Mouse (Mus musculus): ENCODE results near the gene Fibin. TPM values are rescaled to one million over a fixed set of nuclear protein-coding genes. Genes with fewer than 3 reads are reported as not detected.

Gene Fibin
- polyA plus RNA-seq (2016; fragmentation: Nextera tagmentation; extraction: Ambion mirVana): 1.1 and 3.5 TPM in 2 replicates

DNA sequence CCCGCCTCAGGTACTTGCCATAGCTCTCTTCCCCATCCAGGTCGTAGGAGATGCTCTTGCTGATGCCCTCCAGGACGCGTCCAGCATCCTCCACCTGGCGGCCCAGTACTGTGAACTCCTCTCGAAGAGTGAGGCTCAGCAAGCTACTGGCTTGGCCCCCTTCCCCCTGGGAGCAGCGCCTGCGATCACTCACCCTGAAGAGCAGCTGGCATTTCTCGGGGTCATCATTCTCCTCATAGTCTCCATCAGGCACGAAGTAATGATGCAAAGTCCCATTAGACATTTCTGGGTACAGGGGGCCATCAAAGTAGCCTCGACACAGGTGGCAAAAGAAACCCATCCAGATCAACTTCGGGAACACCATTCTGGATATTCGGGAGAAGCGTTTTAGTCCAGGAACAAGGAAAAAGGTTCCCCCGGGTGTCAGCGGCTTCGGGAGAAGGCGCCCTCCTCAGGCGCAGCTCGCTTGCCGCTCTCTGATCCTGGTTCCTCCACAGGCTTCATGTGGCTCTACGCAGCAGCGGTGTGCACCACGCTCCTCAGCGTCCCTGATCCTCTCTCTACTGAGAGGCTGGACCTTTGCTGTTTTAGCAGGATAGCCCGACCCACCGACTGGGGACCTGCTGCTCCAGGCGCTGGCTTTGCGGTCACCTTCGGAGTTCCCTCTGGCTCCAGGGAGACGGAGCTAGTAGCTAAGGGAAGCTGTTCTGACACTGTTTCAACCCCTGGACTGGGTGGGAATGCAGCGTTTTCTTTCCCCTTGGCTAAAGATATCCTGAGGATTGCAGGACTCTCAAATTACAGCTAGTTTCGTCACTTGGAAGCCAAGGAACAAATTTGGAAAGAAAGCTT is at the start of gene Fibin:
Fibin (minus strand) TSS at position 752 of the 852 bp plus-strand sequence.
- Histone ChIP-seq H3K27me3 (ENCODE audit: insufficient read depth, poor library complexity, severe bottlenecking) (peaks cover 8% of the 10 kb centered on the region), H3K4me1 (0 out of 2 replicates have a peak, but pooled peaks cover 4% of the 10 kb centered on the region), H3K4me3 (peak within 1 kb of the TSS; percentile 63), H3K27ac (peak within 1 kb of the TSS; percentile 79), H3K36me3 (no peaks in the 10 kb centered on the region), H3K9me3 (no peaks in the 10 kb centered on the region)
- 2% methylated on average over 33 of the region's 33 CpGs for WGBS
- peak; percentile 80 for DNase-seq (ENCODE audit: low spot score)

DNA sequence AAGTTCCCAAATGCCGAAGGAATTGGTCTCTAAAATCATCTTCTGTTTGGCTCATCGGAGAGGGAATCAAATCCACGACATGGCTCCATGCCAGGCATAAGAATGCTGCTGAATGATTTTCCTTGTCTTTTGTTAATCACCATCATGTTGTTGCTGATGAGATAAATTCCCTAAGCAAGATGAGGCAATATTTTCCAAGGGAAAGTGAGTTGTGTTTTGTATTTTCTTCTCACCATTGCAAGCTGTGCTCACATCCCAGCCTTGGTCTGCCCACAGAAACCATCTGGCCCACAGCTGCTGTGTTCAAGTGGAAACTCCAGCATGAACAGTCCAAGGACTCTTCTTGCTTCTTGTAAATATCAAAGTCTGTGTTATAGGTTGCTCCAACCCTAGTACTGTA is 48.4 kb upstream of the Fibin start:
- no peaks in the 10 kb centered on the region for H3K4me1 ChIP-seq
- 84% methylated on average over 3 of the region's 3 CpGs for WGBS
- H3K36me3 ChIP-seq: no peaks in the 10 kb centered on the region
- no peak overlapping the region for H3K27ac ChIP-seq
- no peak overlapping the region for H3K4me3 ChIP-seq
- H3K9me3 ChIP-seq: no peaks in the 10 kb centered on the region
- no peaks in the 10 kb centered on the region for H3K27me3 ChIP-seq (ENCODE audit: insufficient read depth, poor library complexity, severe bottlenecking)
- DNase-seq (ENCODE audit: low spot score): no peak

- no peak for DNase-seq (ENCODE audit: low spot score)
- Histone ChIP-seq H3K27ac (no peak overlapping the region), H3K36me3 (no peaks in the 10 kb centered on the region), H3K4me1 (no peaks in the 10 kb centered on the region), H3K9me3 (no peaks in the 10 kb centered on the region), H3K27me3 (ENCODE audit: insufficient read depth, poor library complexity, severe bottlenecking) (no peaks in the 10 kb centered on the region), H3K4me3 (no peak overlapping the region)
These were observed 45.8 kb upstream of the Fibin start for GRCm38 (mm10) chr2:110408757-110409156.

GRCm38 (mm10) chr2:110392714-110393336 is 29.8 kb upstream of the Fibin start:
- no peak overlapping the region for H3K27ac ChIP-seq
- 73% methylated on average over 4 of the region's 4 CpGs for WGBS
- H3K36me3 ChIP-seq: no peaks in the 10 kb centered on the region
- H3K4me3 ChIP-seq: no peak overlapping the region
- H3K4me1 ChIP-seq: no peaks in the 10 kb centered on the region
- H3K9me3 ChIP-seq: no peaks in the 10 kb centered on the region
- no peaks in the 10 kb centered on the region for H3K27me3 ChIP-seq (ENCODE audit: insufficient read depth, poor library complexity, severe bottlenecking)
- no peak for DNase-seq (ENCODE audit: low spot score)

GRCm38 (mm10) chr2:110390736-110391409 is 27.9 kb upstream of the Fibin start:
- Histone ChIP-seq H3K9me3 (no peaks in the 10 kb centered on the region), H3K36me3 (no peaks in the 10 kb centered on the region), H3K4me1 (no peaks in the 10 kb centered on the region), H3K27me3 (ENCODE audit: insufficient read depth, poor library complexity, severe bottlenecking) (no peaks in the 10 kb centered on the region), H3K4me3 (no peak overlapping the region), H3K27ac (no peak overlapping the region)
- DNase-seq (ENCODE audit: low spot score): no peak
- 73% methylated on average over 5 of the region's 5 CpGs for WGBS

- no peaks in the 10 kb centered on the region for H3K4me1 ChIP-seq
- 77% methylated on average over 2 of the region's 2 CpGs for WGBS
- no peak overlapping the region for H3K4me3 ChIP-seq
- no peaks in the 10 kb centered on the region for H3K27me3 ChIP-seq (ENCODE audit: insufficient read depth, poor library complexity, severe bottlenecking)
- H3K9me3 ChIP-seq: no peaks in the 10 kb centered on the region
- no peak for DNase-seq (ENCODE audit: low spot score)
- H3K27ac ChIP-seq: no peak overlapping the region
- no peaks in the 10 kb centered on the region for H3K36me3 ChIP-seq
These were observed 16.8 kb upstream of the Fibin start for GRCm38 (mm10) chr2:110379811-110380210.

DNA sequence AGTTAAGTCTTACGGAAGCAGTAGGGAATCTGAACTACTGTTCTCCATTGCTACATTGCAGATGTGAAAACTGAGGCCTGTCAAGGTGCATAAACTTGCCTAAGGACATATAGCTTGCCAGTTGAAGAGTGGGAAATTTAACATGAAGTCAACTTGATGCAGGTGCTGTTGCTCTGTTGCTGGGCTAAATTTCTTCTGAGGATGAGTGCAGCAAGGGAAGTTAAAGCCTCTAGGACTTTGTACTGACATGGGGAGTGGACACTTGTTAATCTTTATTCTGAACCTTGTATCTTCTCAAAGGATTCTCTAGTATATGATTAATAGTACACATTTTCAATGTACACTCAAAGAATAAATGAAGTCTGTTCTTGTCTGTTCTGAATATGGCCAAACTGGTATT is 13.7 kb upstream of the Fibin start:
- Histone ChIP-seq H3K27me3 (ENCODE audit: insufficient read depth, poor library complexity, severe bottlenecking) (no peaks in the 10 kb centered on the region), H3K36me3 (no peaks in the 10 kb centered on the region), H3K9me3 (no peaks in the 10 kb centered on the region), H3K27ac (no peak overlapping the region), H3K4me1 (no peaks in the 10 kb centered on the region), H3K4me3 (no peak overlapping the region)
- 84% methylated on average over 1 of the region's 1 CpGs for WGBS
- no peak for DNase-seq (ENCODE audit: low spot score)

DNA sequence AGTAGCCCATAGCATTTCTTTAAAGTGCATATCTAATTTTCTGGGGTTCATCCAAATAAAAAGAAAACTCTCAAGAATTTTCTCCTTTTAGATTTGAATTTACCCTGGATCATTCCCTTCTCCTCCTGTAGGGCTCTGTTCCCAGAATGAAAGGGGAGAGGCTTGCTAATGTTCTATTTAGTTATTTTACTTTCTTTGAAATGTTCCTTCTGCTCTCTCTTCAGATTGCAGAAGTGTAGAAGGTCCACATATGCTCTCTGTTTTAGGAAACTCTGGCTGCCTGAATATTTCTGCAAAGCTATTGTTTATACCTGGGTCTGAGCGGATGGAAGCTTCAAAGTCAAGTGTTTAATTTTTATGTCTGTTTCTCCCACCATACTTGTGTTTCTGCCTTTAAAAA is 12.5 kb upstream of the Fibin start:
- DNase-seq (ENCODE audit: low spot score): no peak
- Histone ChIP-seq H3K27me3 (ENCODE audit: insufficient read depth, poor library complexity, severe bottlenecking) (no peaks in the 10 kb centered on the region), H3K27ac (no peak overlapping the region), H3K4me1 (no peaks in the 10 kb centered on the region), H3K9me3 (no peaks in the 10 kb centered on the region), H3K36me3 (no peaks in the 10 kb centered on the region), H3K4me3 (no peak overlapping the region)
- WGBS: 95% methylated on average over 1 of the region's 1 CpGs

- Histone ChIP-seq H3K27me3 (ENCODE audit: insufficient read depth, poor library complexity, severe bottlenecking) (no peaks in the 10 kb centered on the region), H3K27ac (no peak overlapping the region), H3K9me3 (no peaks in the 10 kb centered on the region), H3K4me3 (no peak overlapping the region), H3K4me1 (no peaks in the 10 kb centered on the region), H3K36me3 (no peaks in the 10 kb centered on the region)
- no peak for DNase-seq (ENCODE audit: low spot score)
- 58% methylated on average over 2 of the region's 2 CpGs for WGBS
These were observed 10.2 kb upstream of the Fibin start for GRCm38 (mm10) chr2:110373186-110373585.

- no peak overlapping the region for H3K27ac ChIP-seq
- 0 out of 2 replicates have a peak, but pooled peaks cover under 1% of the 10 kb centered on the region for H3K4me1 ChIP-seq
- 59% methylated on average over 1 of the region's 1 CpGs for WGBS
- peaks cover 3% of the 10 kb centered on the region; the same call in 1 of the 2 replicates for H3K27me3 ChIP-seq (ENCODE audit: insufficient read depth, poor library complexity, severe bottlenecking)
- no peak overlapping the region for H3K4me3 ChIP-seq
- no peaks in the 10 kb centered on the region for H3K9me3 ChIP-seq
- no peak for DNase-seq (ENCODE audit: low spot score)
- H3K36me3 ChIP-seq: no peaks in the 10 kb centered on the region
These were observed 4.5 kb upstream of the Fibin start for GRCm38 (mm10) chr2:110367382-110367887.

GRCm38 (mm10) chr2:110365401-110365800 is 2.4 kb upstream of the Fibin start:
- Histone ChIP-seq H3K27ac (no peak overlapping the region), H3K27me3 (ENCODE audit: insufficient read depth, poor library complexity, severe bottlenecking) (peaks cover 8% of the 10 kb centered on the region), H3K4me3 (no peak overlapping the region), H3K36me3 (no peaks in the 10 kb centered on the region), H3K9me3 (no peaks in the 10 kb centered on the region), H3K4me1 (0 out of 2 replicates have a peak, but pooled peaks cover 4% of the 10 kb centered on the region)
- DNase-seq (ENCODE audit: low spot score): no peak

DNA sequence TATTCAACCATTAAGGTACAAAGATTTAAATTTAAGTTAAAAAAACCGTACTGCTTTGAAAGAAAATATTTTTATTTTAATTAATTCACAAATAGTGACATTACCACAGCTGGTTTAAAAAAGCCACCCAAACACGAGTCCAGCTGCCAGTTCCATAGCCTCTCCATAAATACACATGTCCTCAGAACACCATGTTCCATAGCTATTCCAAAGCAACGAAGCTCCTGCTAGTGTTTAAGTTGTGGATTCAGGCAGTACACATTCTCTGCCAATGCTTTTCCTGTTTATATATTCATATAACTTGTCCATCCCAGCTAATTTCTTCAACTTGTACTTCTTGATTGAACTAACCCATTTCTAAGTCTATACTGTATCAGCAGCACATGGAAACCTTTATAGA is 872 bp upstream of the Fibin start:
- no peak overlapping the region for H3K27ac ChIP-seq
- no peaks in the 10 kb centered on the region for H3K9me3 ChIP-seq
- no peak for DNase-seq (ENCODE audit: low spot score)
- no peaks in the 10 kb centered on the region for H3K36me3 ChIP-seq
- 0 out of 2 replicates have a peak, but pooled peaks cover 4% of the 10 kb centered on the region for H3K4me1 ChIP-seq
- H3K4me3 ChIP-seq: no peak overlapping the region
- H3K27me3 ChIP-seq (ENCODE audit: insufficient read depth, poor library complexity, severe bottlenecking): peaks cover 8% of the 10 kb centered on the region
- whole genome bisulfite sequencing: 84% methylated on average over 3 of the region's 3 CpGs

Measured in heart, embryonic 10.5 days (tissue).